Mouse (Mus musculus) erythroblast, embryonic 14.5 days (primary cell): ENCODE measurements around the gene Maip1.

Experiments used
- GATA1 ChIP-seq: IDR thresholded peaks from 2 replicates; pipeline ENCODE4 v1.6.1; 2012; ENCODE audit warnings: low read length, inconsistent platforms, mixed read lengths
- TAL1 ChIP-seq: IDR thresholded peaks from 3 replicates; pipeline ENCODE4 v1.6.1; 2012; ENCODE audit warnings: low read length, inconsistent platforms, mixed read lengths

DNA sequence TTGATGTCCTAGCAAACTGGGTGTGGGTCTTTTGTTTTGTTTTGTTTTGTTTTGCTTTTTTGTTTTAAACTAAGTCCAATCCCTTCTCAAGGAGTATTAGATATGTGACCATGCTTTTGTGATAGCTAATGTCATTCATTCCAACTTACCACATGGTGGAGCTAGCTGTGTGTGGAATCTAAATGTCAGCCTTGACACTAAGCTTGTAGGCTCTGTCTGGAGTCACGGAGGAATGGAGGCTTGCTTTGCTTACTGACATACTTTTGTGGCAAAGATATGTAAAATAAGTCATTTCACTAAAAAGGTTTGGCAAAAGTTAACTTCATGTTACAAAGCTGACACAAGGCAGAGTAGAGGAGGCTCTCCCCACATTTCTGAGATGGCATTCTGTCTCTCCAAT is 17.6 kb downstream of the Maip1 start:
- no peak for TF ChIP-seq TAL1
- no peak for TF ChIP-seq GATA1
